ENCODE assay signal across 17 mouse cellular contexts in genomic region chr9:114733238-114733637, GRCm38 (mm10). TPM values are rescaled to one million over a fixed set of nuclear protein-coding genes. Genes with fewer than 3 reads are reported as not detected.
DNase-seq lines count a peak whose midpoint lies in the region; ATAC-seq lines count a peak whose summit lies in the region.
"Had no signal": no experiment of that assay in that cellular context is flagged by ENCODE, and none has a peak within 500 bp of the region (broad histone marks: within the 10 kb centered on the region; RNA-seq: fewer than 3 reads in every experiment).

No protein-coding gene starts in this region.

- peaks cover 52% of the 10 kb centered on the region for H3K4me1 ChIP-seq in heart, embryonic 12.5 days (replicated peaks)
- peaks cover 72% of the 10 kb centered on the region for H3K4me1 ChIP-seq in megakaryocyte, embryonic 14.5 days
- peaks cover 73% of the 10 kb centered on the region for H3K4me1 ChIP-seq in liver, embryonic 12.5 days

- WGBS in heart, embryonic 12.5 days = 65% methylated on average over 2 of the region's 2 CpGs
- 20% methylated on average over 2 of the region's 2 CpGs for WGBS in liver, embryonic 12.5 days (ENCODE audit: insufficient replicate concordance)

- H3K9me3 ChIP-seq in heart, embryonic 12.5 days (replicated peaks) = no peaks in the 10 kb centered on the region
- H3K9me3 ChIP-seq in megakaryocyte, embryonic 14.5 days = no peaks in the 10 kb centered on the region
- no peaks in the 10 kb centered on the region for H3K9me3 ChIP-seq in liver, embryonic 12.5 days (replicated peaks)
- H3K9me3 ChIP-seq: forebrain, embryonic 12.5 days; hindbrain, embryonic 12.5 days had no signal

- H3K36me3 ChIP-seq in heart, embryonic 12.5 days = peaks cover 4% of the 10 kb centered on the region; the same call in 1 of the 2 replicates
- H3K36me3 ChIP-seq in megakaryocyte, embryonic 14.5 days (replicated peaks; ENCODE audit: low read length) = peaks cover 41% of the 10 kb centered on the region
- peaks cover 16% of the 10 kb centered on the region for H3K36me3 ChIP-seq in liver, embryonic 12.5 days
- H3K36me3 ChIP-seq: hindbrain, embryonic 12.5 days had no signal

- H3K27me3 ChIP-seq in heart, embryonic 12.5 days (replicated peaks) = no peaks in the 10 kb centered on the region
- no peaks in the 10 kb centered on the region for H3K27me3 ChIP-seq in megakaryocyte, embryonic 14.5 days (replicated peaks)
- no peaks in the 10 kb centered on the region for H3K27me3 ChIP-seq in liver, embryonic 12.5 days (replicated peaks)
- H3K27me3 ChIP-seq: forebrain, embryonic 12.5 days; hindbrain, embryonic 12.5 days had no signal

- DNase-seq in heart, postnatal 10 days = no peak
- no peak for DNase-seq in kidney, postnatal 25 days
- DNase-seq in kidney, adult 11 months = no peak
- DNase-seq: cerebellum, adult 9-11 months; gastrocnemius, postnatal 25 days; lung, embryonic 14.5 days; thymus, postnatal 4 days had no signal

- peak overlapping the region; percentile 49; the same call in 1 of the 2 replicates for H3K27ac ChIP-seq in heart, embryonic 12.5 days (ENCODE audit: poor library complexity, severe bottlenecking)
- 0 out of 2 replicates have a peak overlapping the region, but pooled peaks have one; percentile 40 for H3K27ac ChIP-seq in liver, embryonic 12.5 days
- H3K27ac ChIP-seq: forebrain, embryonic 12.5 days; hindbrain, embryonic 12.5 days; kidney, postnatal 0 days; left cerebral cortex, adult 2 months had no signal

- intact Hi-C loops in heart, postnatal 10 days (cut with DNase I) = no loop called here

- peak overlapping the region; percentile 41 for H3K4me2 ChIP-seq in heart, embryonic 12.5 days
- H3K4me2 ChIP-seq in liver, embryonic 12.5 days = peak overlapping the region; percentile 88
- H3K4me2 ChIP-seq: forebrain, embryonic 12.5 days had no signal

- no peak for ATAC-seq in heart, embryonic 12.5 days (ENCODE audit: insufficient number of reproducible peaks, low FRiP score)
- no peak for ATAC-seq in megakaryocyte, adult 5-6 weeks (ENCODE audit: poor library complexity, severe bottlenecking)
- ATAC-seq in liver, embryonic 12.5 days = no peak
- ATAC-seq: inflammation-experienced regulatory T-cells, adult 6 months; midbrain, embryonic 16.5 days had no signal

- no peak overlapping the region for H3K4me3 ChIP-seq in heart, embryonic 12.5 days
- H3K4me3 ChIP-seq in megakaryocyte, embryonic 14.5 days (replicated peaks) = peak overlapping the region; percentile 29
- peak overlapping the region; percentile 89 for H3K4me3 ChIP-seq in liver, embryonic 12.5 days
- H3K4me3 ChIP-seq: forebrain, embryonic 12.5 days; hindbrain, embryonic 12.5 days had no signal

- H3K9ac ChIP-seq in heart, embryonic 12.5 days = peak overlapping the region; percentile 3
- H3K9ac ChIP-seq in liver, embryonic 12.5 days = peak overlapping the region; percentile 39; the same call in 1 of the 2 replicates
- H3K9ac ChIP-seq: forebrain, embryonic 12.5 days; hindbrain, embryonic 12.5 days; lung, embryonic 14.5 days had no signal

RNA-seq across cellular contexts. Expression of gene Cmtm6, which starts 2.3 kb away (rescaled TPM):
- 42.2 and 43.9 TPM in 2 replicates for polyA plus RNA-seq in heart, embryonic 12.5 days (2016; fragmentation: Nextera tagmentation; extraction: Ambion mirVana)
- total RNA-seq in heart, postnatal 10 days (2021) = 10 to 100 TPM; 34.5 to 37.8 TPM
- polyA plus RNA-seq in megakaryocyte, embryonic 14.5 days (2012; ENCODE audit: insufficient read depth, low replicate concordance) = 4.9 and 10.3 TPM in 2 replicates
- 79.5 and 98.1 TPM in 2 replicates for total RNA-seq in megakaryocyte, adult 5-6 weeks (2015)
- 120 and 124 TPM in 2 replicates for total RNA-seq in megakaryocyte, adult 5-6 weeks (2017)
- 26.0 and 29.1 TPM in 2 replicates for polyA plus RNA-seq in liver, embryonic 12.5 days (2016; fragmentation: Nextera tagmentation; extraction: Ambion mirVana)

RNA-seq across cellular contexts. Expression of gene Dync1li1, which starts 44.6 kb away (rescaled TPM):
- polyA plus RNA-seq in heart, embryonic 12.5 days (2016; fragmentation: Nextera tagmentation; extraction: Ambion mirVana) = 78.3 and 81.8 TPM in 2 replicates
- 10 to 100 TPM; 84.8 to 91.7 TPM for total RNA-seq in heart, postnatal 10 days (2021)
- 12.7 and 15.1 TPM in 2 replicates for polyA plus RNA-seq in megakaryocyte, embryonic 14.5 days (2012; ENCODE audit: insufficient read depth, low replicate concordance)
- total RNA-seq in megakaryocyte, adult 5-6 weeks (2015) = 35.5 and 39.5 TPM in 2 replicates
- total RNA-seq in megakaryocyte, adult 5-6 weeks (2017) = 59.1 and 60.7 TPM in 2 replicates
- 37.7 and 41.3 TPM in 2 replicates for polyA plus RNA-seq in liver, embryonic 12.5 days (2016; fragmentation: Nextera tagmentation; extraction: Ambion mirVana)

RNA-seq across cellular contexts. Expression of gene Cmtm7, which starts 48.4 kb away (rescaled TPM):
- polyA plus RNA-seq in heart, embryonic 12.5 days (2016; fragmentation: Nextera tagmentation; extraction: Ambion mirVana) = 104 TPM in 2 replicates
- total RNA-seq in heart, postnatal 10 days (2021) = 10 to 100 TPM; 25.7 to 26.9 TPM
- polyA plus RNA-seq in megakaryocyte, embryonic 14.5 days (2012; ENCODE audit: insufficient read depth, low replicate concordance) = 103 and 110 TPM in 2 replicates
- 189 and 201 TPM in 2 replicates for total RNA-seq in megakaryocyte, adult 5-6 weeks (2015)
- 259 and 283 TPM in 2 replicates for total RNA-seq in megakaryocyte, adult 5-6 weeks (2017)
- 69.9 and 70.4 TPM in 2 replicates for polyA plus RNA-seq in liver, embryonic 12.5 days (2016; fragmentation: Nextera tagmentation; extraction: Ambion mirVana)
